In the genomic region with DNA sequence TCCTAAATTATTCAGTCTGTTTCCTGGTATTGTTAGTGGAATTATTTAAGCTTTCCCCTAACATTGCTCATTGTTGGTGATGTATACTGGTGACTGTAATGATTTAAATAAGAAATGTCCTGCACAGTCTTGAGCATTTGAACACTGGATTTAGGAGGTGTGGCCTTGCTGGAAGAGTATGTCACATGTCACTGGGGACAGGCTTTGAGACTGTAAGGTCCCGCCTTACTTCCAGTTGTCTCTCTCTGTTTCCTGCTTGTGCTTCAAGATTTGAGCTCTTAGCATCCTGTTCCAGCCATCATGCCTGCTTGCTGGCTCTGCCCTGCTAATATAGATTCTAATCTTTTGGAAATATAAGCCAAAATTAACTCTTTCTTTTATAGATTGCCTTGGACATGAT, we compare ENCODE assay signal across 34 mouse cellular contexts. TPM values are rescaled to one million over a fixed set of nuclear protein-coding genes. Genes with fewer than 3 reads are reported as not detected.
A peak's percentile ranks its signal among the peaks of the same experiment; 100 is the strongest.
DNase-seq lines count a peak whose midpoint lies in the region; ATAC-seq and TF ChIP-seq lines count a peak whose summit lies in the region.
"Had no signal": no experiment of that assay in that cellular context is flagged by ENCODE, and none has a peak within 500 bp of the region (broad histone marks: within the 10 kb centered on the region; RNA-seq: fewer than 3 reads in every experiment).

No protein-coding gene starts in this region.

- TF ChIP-seq RAD21 in MEL (IDR thresholded peaks at IDR 0.05; ENCODE audit: low read depth, low read length), result no peak

- no peak overlapping the region for H3K9ac ChIP-seq in MEL (ENCODE audit: control insufficient read depth, low read depth, low read length, poor library complexity, severe bottlenecking)
- no peak overlapping the region for H3K9ac ChIP-seq in liver, embryonic 12.5 days
- H3K9ac ChIP-seq: embryonic facial prominence, embryonic 15.5 days; limb, embryonic 15.5 days; liver, embryonic 14.5 days had no signal

- H3K4me3 ChIP-seq in MEL (ENCODE audit: control insufficient read depth in 1 of 2, insufficient read depth in 1 of 2, low read depth in 2 of 2, low read length in 2 of 2), result peak overlapping the region; percentile 21 to 41; a peak in 3 of 4 replicates
- no peak overlapping the region for H3K4me3 ChIP-seq in liver, embryonic 12.5 days

- H3K4me1 ChIP-seq in MEL (ENCODE audit: control insufficient read depth in 1 of 2, insufficient read depth in 2 of 2, low read length in 2 of 2), result peaks cover 0 to 8% of the 10 kb centered on the region in 2 experiments; a peak in 2 of 4 replicates
- H3K4me1 ChIP-seq in liver, embryonic 12.5 days, result peaks cover 21% of the 10 kb centered on the region

- no peaks in the 10 kb centered on the region for H3K27me3 ChIP-seq in MEL (ENCODE audit: control insufficient read depth in 1 of 2, insufficient read depth in 2 of 2, low read length in 2 of 2)
- no peaks in the 10 kb centered on the region for H3K27me3 ChIP-seq in liver, embryonic 12.5 days (replicated peaks)
- H3K27me3 ChIP-seq: embryonic facial prominence, embryonic 15.5 days; forebrain, embryonic 13.5 days; hindbrain, embryonic 12.5 days; limb, embryonic 15.5 days; neural tube, embryonic 15.5 days had no signal

- no peak for TF ChIP-seq EP300 in MEL (IDR thresholded peaks at IDR 0.05; ENCODE audit: low read depth in 1 of 2, low read length in 2 of 2)

- peaks cover 0 to 6% of the 10 kb centered on the region in 2 experiments; a peak in 2 of 4 replicates for H3K36me3 ChIP-seq in MEL (ENCODE audit: control insufficient read depth in 1 of 2, insufficient read depth in 2 of 2, low read length in 2 of 2)
- no peaks in the 10 kb centered on the region for H3K36me3 ChIP-seq in liver, embryonic 12.5 days
- H3K36me3 ChIP-seq: embryonic facial prominence, embryonic 10.5 days; embryonic facial prominence, embryonic 15.5 days; hindbrain, embryonic 12.5 days; limb, embryonic 10.5 days; limb, embryonic 15.5 days; neural tube, embryonic 15.5 days had no signal

- WGBS in liver, embryonic 12.5 days (ENCODE audit: insufficient replicate concordance), result 50% methylated on average over 1 of the region's 1 CpGs

- H3K27ac ChIP-seq in MEL (ENCODE audit: control insufficient read depth, low read depth, low read length), result no peak overlapping the region
- no peak overlapping the region for H3K27ac ChIP-seq in liver, embryonic 12.5 days
- H3K27ac ChIP-seq: embryonic facial prominence, embryonic 10.5 days; embryonic facial prominence, embryonic 15.5 days; hindbrain, embryonic 12.5 days; limb, embryonic 15.5 days; liver, embryonic 14.5 days had no signal

- H3K9me3 ChIP-seq in MEL (replicated peaks; ENCODE audit: insufficient read depth, low read length), result no peaks in the 10 kb centered on the region
- no peaks in the 10 kb centered on the region for H3K9me3 ChIP-seq in liver, embryonic 12.5 days (replicated peaks)
- H3K9me3 ChIP-seq: embryonic facial prominence, embryonic 10.5 days; embryonic facial prominence, embryonic 15.5 days; forebrain, embryonic 13.5 days; hindbrain, embryonic 12.5 days; limb, embryonic 10.5 days; limb, embryonic 15.5 days; neural tube, embryonic 15.5 days had no signal

- H3K4me2 ChIP-seq in liver, embryonic 12.5 days, result no peak overlapping the region

- peak; percentile 21 for DNase-seq in cerebellum, adult 11-12 months
- no peak for DNase-seq in cerebellum, postnatal 14 days
- peak; percentile 18 for DNase-seq in retina, postnatal 1 day
- DNase-seq in retina, embryonic 14.5 days (ENCODE audit: low spot score), result no peak
- DNase-seq in MEL (ENCODE audit: low read depth, low spot score), result peak; percentile 58
- DNase-seq in adipocyte (ENCODE audit: low spot score), result no peak
- DNase-seq: adrenal gland, postnatal 25 days; gastrocnemius, postnatal 10 days; heart, postnatal 14 days; kidney, adult 9 months; kidney, postnatal 10 days; layer of hippocampus, postnatal 36 days; lung, adult 2 months; lung, postnatal 10 days; midbrain, embryonic 14.5 days; right cerebral cortex, adult 18-20 months; spleen, adult 18-20 months; thymus, postnatal 36 days had no signal

- no peak for TF ChIP-seq POLR2A in MEL (IDR thresholded peaks at IDR 0.05; ENCODE audit: control insufficient read depth in 1 of 2, insufficient read depth in 1 of 2, low read depth in 1 of 2, low read length in 2 of 2, poor library complexity in 1 of 2)

- no peak for TF ChIP-seq CTCF in MEL (IDR thresholded peaks at IDR 0.05 in 2 of 3, conservative IDR thresholded peaks at IDR 0.05 in 1 of 3; ENCODE audit: control insufficient read depth in 1 of 3, insufficient read depth in 1 of 3, low read depth in 2 of 3, low read length in 3 of 3, poor library complexity in 1 of 3, severe bottlenecking in 1 of 3)

- H3K79me2 ChIP-seq in MEL (ENCODE audit: control insufficient read depth, insufficient read depth, low read length, poor library complexity), result no peaks in the 10 kb centered on the region

- ATAC-seq in liver, embryonic 12.5 days, result no peak
- ATAC-seq: forebrain, embryonic 13.5 days; intestine, postnatal 0 days; Patski had no signal

TF ChIP-seq in MEL, 35 proteins besides CTCF, POLR2A, EP300 and RAD21:
- no peak for TF ChIP-seq CHD1 (IDR thresholded peaks at IDR 0.05; ENCODE audit: low read depth, low read length)
- peak; percentile 59 for TF ChIP-seq USF1 (IDR thresholded peaks at IDR 0.05; ENCODE audit: low read depth, low read length)
- no peak for TF ChIP-seq GATA1 (IDR thresholded peaks at IDR 0.05; ENCODE audit: low read depth, low read length)

RNA-seq across cellular contexts. Expression of a gene that starts 23.8 kb away (rescaled TPM):
- not detected in 2 replicates for total RNA-seq in MEL (2012; rRNA removed)
- polyA plus RNA-seq in MEL (2012; ENCODE audit: insufficient read depth in 1 of 2, insufficient read length in 2 of 2, low read depth in 1 of 2, low replicate concordance in 2 of 2, missing spikeins in 1 of 2), result not detected
- polyA plus RNA-seq in liver, embryonic 12.5 days (2016; fragmentation: Nextera tagmentation; extraction: Ambion mirVana), result 0.10 TPM in 1 of 2 replicates, not detected in the other
- total RNA-seq: adrenal gland, postnatal 25 days; layer of hippocampus, postnatal 36 days had no signal
- polyA plus RNA-seq: embryonic facial prominence, embryonic 10.5 days; forebrain, embryonic 13.5 days; heart, embryonic 14.5 days; hindbrain, embryonic 12.5 days; limb, embryonic 10.5 days; limb, embryonic 15.5 days; midbrain, embryonic 14.5 days; Patski had no signal

RNA-seq across cellular contexts. Expression of a gene that starts 42.4 kb away (rescaled TPM):
- not detected in 2 replicates for total RNA-seq in MEL (2012; rRNA removed)
- not detected for polyA plus RNA-seq in MEL (2012; ENCODE audit: insufficient read depth in 1 of 2, insufficient read length in 2 of 2, low read depth in 1 of 2, low replicate concordance in 2 of 2, missing spikeins in 1 of 2)
- polyA plus RNA-seq in liver, embryonic 12.5 days (2016; fragmentation: Nextera tagmentation; extraction: Ambion mirVana), result not detected in 2 replicates
- total RNA-seq: adrenal gland, adult 18-20 months; adrenal gland, postnatal 25 days; ES-E14; gastrocnemius, postnatal 10 days; heart, postnatal 14 days had no signal
- polyA plus RNA-seq: embryonic facial prominence, embryonic 10.5 days; embryonic facial prominence, embryonic 15.5 days; forebrain, embryonic 13.5 days; gonadal fat pad, adult 2 months; heart, embryonic 14.5 days; hindbrain, embryonic 12.5 days; limb, embryonic 10.5 days; limb, embryonic 15.5 days; liver, embryonic 14.5 days; lung, adult 2 months; Patski; stomach, embryonic 16.5 days had no signal

Comparison
In these comparisons a context has a peak if more than half of its experiments do, and no peak if none do; other contexts are left out.
1. DNase-seq: peak in cerebellum, adult 11-12 months (single experiment), retina, postnatal 1 day (single experiment) and MEL (single experiment); none in cerebellum, postnatal 14 days (0 of 2), retina, embryonic 14.5 days (single experiment) and adipocyte (single experiment).